Mouse (Mus musculus): ENCODE measurements around the gene Pafah2. TPM values are rescaled to one million over a fixed set of nuclear protein-coding genes. Genes with fewer than 3 reads are reported as not detected.
A peak's percentile ranks its signal among the peaks of the same experiment; 100 is the strongest.

Pafah2 gene
- polyA plus RNA-seq, 1 experiment: 96.9 TPM

DNA sequence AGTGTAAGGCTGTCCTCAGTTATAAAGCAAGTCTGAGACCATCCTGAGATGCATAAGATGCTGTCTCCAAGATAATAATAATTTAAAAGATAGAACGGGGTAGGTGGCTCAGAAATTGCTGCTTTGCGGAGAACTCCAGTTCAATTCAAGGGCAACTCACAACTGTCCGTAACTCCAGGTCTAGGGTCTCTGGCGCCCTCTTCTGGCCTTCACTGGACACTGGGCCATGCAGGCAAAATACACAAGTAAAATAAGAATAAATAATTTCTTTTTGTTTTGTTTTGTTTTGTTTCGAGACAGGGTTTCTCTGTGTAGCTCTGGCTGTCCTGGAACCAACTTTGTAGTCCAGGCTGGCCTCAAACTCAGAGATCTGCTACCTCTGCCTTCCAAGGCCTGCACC is 7.7 kb upstream of the Pafah2 start:
- Histone ChIP-seq H3K27ac (ENCODE audit: insufficient read depth, low read depth, low read length) (no peak overlapping the region), H3K4me3 (ENCODE audit: insufficient read depth, low read depth, low read length) (no peak overlapping the region), H3K4me1 (ENCODE audit: control insufficient read depth, insufficient read depth, low read length) (no peaks in the 10 kb centered on the region), H3K36me3 (ENCODE audit: control insufficient read depth, insufficient read depth, low read length) (no peaks in the 10 kb centered on the region), H3K27me3 (replicated peaks; ENCODE audit: control insufficient read depth, insufficient read depth, low read length) (no peaks in the 10 kb centered on the region)
- TF ChIP-seq POLR2A (IDR thresholded peaks at IDR 0.05; ENCODE audit: low read depth, low read length) (no peak), CTCF (conservative IDR thresholded peaks at IDR 0.05; ENCODE audit: insufficient read depth, insufficient read length, low read depth, low read length) (peak; percentile 86)
- DNase-seq: peak; percentile 83
- WGBS: 7% methylated on average over 5 of the region's 5 CpGs

DNA sequence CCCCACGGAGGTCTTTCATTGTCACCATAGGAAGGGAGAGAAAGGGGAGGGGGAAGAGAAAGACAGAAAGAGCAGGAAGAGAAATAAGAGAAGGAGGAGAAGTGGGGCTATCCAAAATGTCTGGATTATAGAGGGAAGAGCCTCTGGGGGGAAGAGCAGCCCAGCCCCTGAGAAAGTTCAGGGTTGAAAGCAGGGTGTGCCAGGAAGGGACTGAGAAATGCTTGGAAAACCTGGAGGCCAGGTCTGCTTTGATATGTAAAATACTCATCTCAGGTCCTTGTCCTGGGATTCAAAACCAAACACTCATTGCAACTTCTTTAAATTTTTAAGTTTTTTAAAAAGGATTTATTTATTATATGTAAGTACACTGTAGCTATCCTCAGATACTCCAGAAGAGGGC is 4.5 kb upstream of the Pafah2 start:
- Histone ChIP-seq H3K36me3 (ENCODE audit: control insufficient read depth, insufficient read depth, low read length) (no peaks in the 10 kb centered on the region), H3K27ac (ENCODE audit: insufficient read depth, low read depth, low read length) (no peak overlapping the region), H3K4me1 (ENCODE audit: control insufficient read depth, insufficient read depth, low read length) (no peaks in the 10 kb centered on the region), H3K4me3 (ENCODE audit: insufficient read depth, low read depth, low read length) (no peak overlapping the region), H3K27me3 (replicated peaks; ENCODE audit: control insufficient read depth, insufficient read depth, low read length) (no peaks in the 10 kb centered on the region)
- TF ChIP-seq POLR2A (IDR thresholded peaks at IDR 0.05; ENCODE audit: low read depth, low read length): no peak
- no peak for TF ChIP-seq CTCF (conservative IDR thresholded peaks at IDR 0.05; ENCODE audit: insufficient read depth, insufficient read length, low read depth, low read length)
- WGBS: 97% methylated on average over 1 of the region's 1 CpGs
- no peak for DNase-seq

DNA sequence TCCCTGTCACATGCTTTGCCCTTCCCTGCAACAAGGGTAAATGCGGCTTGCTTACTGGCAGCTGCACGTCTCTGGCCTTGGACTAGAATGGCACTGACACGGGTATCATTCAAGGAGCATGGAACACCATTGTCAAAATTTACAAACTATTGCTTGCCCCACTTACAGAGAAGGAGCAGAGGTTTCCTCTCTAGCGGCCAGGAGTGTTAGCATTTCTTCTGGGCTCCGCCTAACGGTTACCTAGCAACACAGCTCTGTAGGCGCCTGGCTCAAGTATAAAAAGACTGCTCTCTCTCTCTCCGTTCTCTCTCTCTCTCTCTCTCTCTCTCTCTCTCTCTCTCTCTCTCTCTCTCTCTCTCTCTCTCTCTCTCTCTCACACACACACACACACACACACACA is 3.5 kb upstream of the Pafah2 start:
- no peaks in the 10 kb centered on the region for H3K36me3 ChIP-seq (ENCODE audit: control insufficient read depth, insufficient read depth, low read length)
- DNase-seq: no peak

GRCm38 (mm10) chr4:134393026-134393425 is 3.1 kb upstream of the Pafah2 start:
- 25% methylated on average over 12 of the region's 12 CpGs for WGBS
- no peak for TF ChIP-seq POLR2A (IDR thresholded peaks at IDR 0.05; ENCODE audit: low read depth, low read length)
- TF ChIP-seq CTCF (conservative IDR thresholded peaks at IDR 0.05; ENCODE audit: insufficient read depth, insufficient read length, low read depth, low read length): peak; percentile 39; the same call in 1 of the 2 replicates
- no peak for DNase-seq
- Histone ChIP-seq H3K27ac (ENCODE audit: insufficient read depth, low read depth, low read length) (no peak overlapping the region), H3K36me3 (ENCODE audit: control insufficient read depth, insufficient read depth, low read length) (no peaks in the 10 kb centered on the region), H3K4me3 (ENCODE audit: insufficient read depth, low read depth, low read length) (no peak overlapping the region), H3K4me1 (ENCODE audit: control insufficient read depth, insufficient read depth, low read length) (peaks cover 4% of the 10 kb centered on the region), H3K27me3 (replicated peaks; ENCODE audit: control insufficient read depth, insufficient read depth, low read length) (no peaks in the 10 kb centered on the region)

More for the DNA sequence above, 3.5 kb upstream of the Pafah2 start:
- H3K4me1 ChIP-seq (ENCODE audit: control insufficient read depth, insufficient read depth, low read length): peaks cover under 1% of the 10 kb centered on the region; the same call in 1 of the 2 replicates
- H3K4me3 ChIP-seq (ENCODE audit: insufficient read depth, low read depth, low read length): no peak overlapping the region
- 23% methylated on average over 8 of the region's 8 CpGs for WGBS
- TF ChIP-seq POLR2A (IDR thresholded peaks at IDR 0.05; ENCODE audit: low read depth, low read length): no peak
- no peak for TF ChIP-seq CTCF (conservative IDR thresholded peaks at IDR 0.05; ENCODE audit: insufficient read depth, insufficient read length, low read depth, low read length)
- H3K27ac ChIP-seq (ENCODE audit: insufficient read depth, low read depth, low read length): no peak overlapping the region
- H3K27me3 ChIP-seq (replicated peaks; ENCODE audit: control insufficient read depth, insufficient read depth, low read length): no peaks in the 10 kb centered on the region

- no peak for TF ChIP-seq POLR2A (IDR thresholded peaks at IDR 0.05; ENCODE audit: low read depth, low read length)
- H3K4me3 ChIP-seq (ENCODE audit: insufficient read depth, low read depth, low read length): no peak overlapping the region
- no peak for DNase-seq
- no peaks in the 10 kb centered on the region for H3K27me3 ChIP-seq (replicated peaks; ENCODE audit: control insufficient read depth, insufficient read depth, low read length)
- no peaks in the 10 kb centered on the region for H3K36me3 ChIP-seq (ENCODE audit: control insufficient read depth, insufficient read depth, low read length)
- 92% methylated on average over 7 of the region's 7 CpGs for WGBS
- H3K27ac ChIP-seq (ENCODE audit: insufficient read depth, low read depth, low read length): no peak overlapping the region
- peaks cover 6% of the 10 kb centered on the region for H3K4me1 ChIP-seq (ENCODE audit: control insufficient read depth, insufficient read depth, low read length)
These were observed 978 bp upstream of the Pafah2 start for GRCm38 (mm10) chr4:134395142-134395541.

GRCm38 (mm10) chr4:134397121-134397520 is 1.0 kb downstream of the Pafah2 start:
- WGBS: 4% methylated on average over 7 of the region's 7 CpGs
- H3K27me3 ChIP-seq (replicated peaks; ENCODE audit: control insufficient read depth, insufficient read depth, low read length): no peaks in the 10 kb centered on the region
- TF ChIP-seq POLR2A (IDR thresholded peaks at IDR 0.05; ENCODE audit: low read depth, low read length) (no peak), CTCF (conservative IDR thresholded peaks at IDR 0.05; ENCODE audit: insufficient read depth, insufficient read length, low read depth, low read length) (no peak; the same call in 1 of the 2 replicates)
- peak overlapping the region; percentile 72 for H3K27ac ChIP-seq (ENCODE audit: insufficient read depth, low read depth, low read length)
- no peaks in the 10 kb centered on the region for H3K36me3 ChIP-seq (ENCODE audit: control insufficient read depth, insufficient read depth, low read length)
- peak overlapping the region; percentile 29; the same call in 1 of the 2 replicates for H3K4me3 ChIP-seq (ENCODE audit: insufficient read depth, low read depth, low read length)
- H3K4me1 ChIP-seq (ENCODE audit: control insufficient read depth, insufficient read depth, low read length): peaks cover 10% of the 10 kb centered on the region
- DNase-seq: peak; percentile 96

- no peak for DNase-seq
- Histone ChIP-seq H3K27me3 (replicated peaks; ENCODE audit: control insufficient read depth, insufficient read depth, low read length) (no peaks in the 10 kb centered on the region), H3K27ac (ENCODE audit: insufficient read depth, low read depth, low read length) (0 out of 2 replicates have a peak overlapping the region, but pooled peaks have one; percentile 15), H3K36me3 (ENCODE audit: control insufficient read depth, insufficient read depth, low read length) (no peaks in the 10 kb centered on the region), H3K4me1 (ENCODE audit: control insufficient read depth, insufficient read depth, low read length) (peaks cover 14% of the 10 kb centered on the region), H3K4me3 (ENCODE audit: insufficient read depth, low read depth, low read length) (no peak overlapping the region)
- TF ChIP-seq CTCF (conservative IDR thresholded peaks at IDR 0.05; ENCODE audit: insufficient read depth, insufficient read length, low read depth, low read length) (no peak), POLR2A (IDR thresholded peaks at IDR 0.05; ENCODE audit: low read depth, low read length) (no peak)
- WGBS: 62% methylated on average over 9 of the region's 9 CpGs
These were observed 1.6 kb downstream of the Pafah2 start for GRCm38 (mm10) chr4:134397732-134398131.

All from kidney, adult 2 months (tissue).